Mouse (Mus musculus) monocyte, adult 2 months (primary cell): ENCODE data around the gene Hoxa3.

Source experiments
- DNase-seq, 2 experiments: peaks; one replicate each; pipeline ENCODE4 v3.0.0; 2022; ENCODE audit warnings: low spot score in 2 of 2, low read depth in 1 of 2

The Hoxa3 gene

DNA sequence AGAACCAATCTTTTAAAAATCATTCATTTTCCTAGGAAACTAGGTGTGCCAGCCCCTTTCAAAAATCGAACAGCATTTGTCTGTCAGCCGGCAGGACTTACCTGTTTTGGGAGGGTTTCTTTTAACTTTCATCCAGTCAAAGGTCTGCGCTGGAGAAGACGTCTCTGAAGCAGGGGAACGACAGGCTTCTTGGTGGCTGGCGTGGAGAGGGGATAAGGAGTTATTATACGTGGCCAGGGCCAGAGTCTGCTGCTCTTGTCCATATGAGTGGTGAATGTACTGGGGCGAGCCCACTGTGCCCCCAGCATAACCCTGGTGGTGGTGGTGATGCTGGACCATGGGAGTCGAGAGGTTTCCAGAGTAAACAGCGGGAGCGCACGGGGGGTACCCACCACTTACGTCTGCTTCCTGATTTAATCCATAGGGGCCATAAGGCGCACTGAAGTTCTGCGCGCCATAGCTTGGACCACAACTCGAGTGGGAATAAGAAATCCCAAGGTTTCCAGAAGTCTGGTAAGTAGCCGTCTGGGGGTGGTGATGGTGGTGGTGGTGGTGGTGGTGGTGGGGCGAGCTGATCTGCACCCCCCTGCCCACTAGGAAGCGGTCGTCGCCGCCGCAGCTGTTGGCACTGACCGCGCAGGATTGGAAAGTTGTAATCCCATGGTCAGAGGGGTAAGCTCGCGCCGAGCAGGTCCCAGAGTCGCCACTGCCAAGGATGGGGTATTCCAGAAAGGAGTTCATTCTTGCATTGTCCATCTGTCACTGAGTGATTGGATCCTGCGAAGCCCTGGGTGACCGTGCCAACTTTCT is 55.5 kb downstream of the Hoxa3 start:
- no peak for DNase-seq

DNA sequence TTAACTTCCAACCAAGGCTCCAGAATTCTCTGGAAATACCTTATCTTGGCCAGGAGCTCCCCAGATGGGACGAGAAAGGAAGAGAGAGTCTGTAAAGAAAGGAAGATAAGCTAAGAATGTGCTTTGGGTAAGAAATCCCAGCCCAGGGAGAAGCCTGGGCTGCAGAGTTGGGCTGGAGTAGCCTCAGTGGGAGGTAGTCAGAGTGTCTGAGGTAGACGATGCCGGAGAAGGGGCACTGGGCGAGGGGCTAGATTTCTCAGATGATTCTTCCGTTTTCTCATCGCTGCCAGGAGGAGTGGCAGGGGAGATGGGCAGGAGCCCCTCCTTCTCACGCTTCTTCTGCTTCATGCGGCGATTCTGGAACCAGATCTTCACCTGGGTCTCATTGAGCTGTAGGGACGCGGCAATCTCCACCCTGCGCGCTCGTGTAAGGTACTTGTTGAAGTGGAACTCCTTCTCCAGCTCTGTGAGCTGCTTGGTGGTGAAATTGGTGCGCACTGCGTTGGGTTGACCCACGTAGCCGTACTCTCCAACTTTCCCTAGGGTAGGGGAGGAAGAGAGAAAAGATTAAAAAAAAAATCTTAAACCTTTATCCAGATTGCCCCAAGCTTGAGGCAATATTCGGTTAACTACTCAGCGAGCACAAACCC is 56.5 kb downstream of the Hoxa3 start:
- DNase-seq, result no peak

DNA sequence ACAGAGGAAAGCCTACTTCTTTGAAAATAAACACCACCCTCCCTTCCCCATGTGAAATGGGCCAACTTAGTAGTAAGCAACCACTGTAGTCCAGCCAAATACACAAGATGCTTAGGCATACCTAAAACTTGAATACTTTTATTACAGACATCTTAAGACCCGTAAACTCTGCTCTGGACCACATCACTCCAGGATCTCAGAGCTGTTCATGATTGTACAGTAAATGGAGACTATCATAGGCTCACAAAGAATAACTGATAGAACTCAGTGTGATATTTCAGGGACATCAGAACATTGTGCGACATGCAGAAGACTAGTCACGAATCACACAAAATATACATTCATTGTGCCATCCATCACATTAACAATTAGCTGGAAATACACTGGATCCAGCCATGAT is 57.7 kb downstream of the Hoxa3 start:
- DNase-seq, result no peak

DNA sequence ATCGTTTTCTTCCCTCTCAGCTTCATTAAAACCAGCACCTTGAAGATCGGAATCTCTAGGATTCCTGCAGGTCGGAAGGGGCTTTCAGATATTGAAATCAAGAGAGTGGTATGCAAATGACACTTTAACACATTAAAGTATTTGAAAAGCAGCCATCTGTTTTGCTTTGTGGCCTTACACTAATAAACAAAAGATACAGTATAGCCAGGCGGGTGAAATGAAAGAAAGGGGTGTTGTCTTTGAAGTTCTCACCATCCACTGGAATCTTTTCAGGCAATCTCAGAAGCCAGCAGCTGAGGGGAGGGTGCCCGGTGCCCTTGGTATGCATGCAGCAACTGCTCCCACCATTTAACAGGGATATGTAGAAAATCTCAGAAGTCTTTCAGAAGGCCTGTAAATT is 59.1 kb downstream of the Hoxa3 start:
- no peak for DNase-seq

DNA sequence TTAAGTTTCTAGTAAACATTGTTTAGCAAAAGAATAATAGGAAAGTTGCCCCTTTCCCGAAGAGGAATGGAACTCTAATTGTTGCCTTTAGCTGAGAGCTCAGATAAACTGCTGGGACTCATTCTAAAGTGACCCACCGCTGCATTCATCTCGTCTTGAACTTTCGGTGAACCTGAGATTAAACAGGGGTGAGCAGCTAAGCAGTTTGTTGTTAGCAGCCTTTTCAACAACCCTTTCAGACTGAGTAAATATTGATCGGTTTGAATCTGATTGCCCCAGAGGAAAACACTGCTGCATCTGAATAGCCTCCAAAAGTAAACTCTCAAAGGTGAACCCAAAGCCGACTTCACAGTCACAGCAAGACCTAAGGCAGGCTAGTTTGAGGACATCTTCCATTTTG is 59.9 kb downstream of the Hoxa3 start:
- no peak for DNase-seq

DNA sequence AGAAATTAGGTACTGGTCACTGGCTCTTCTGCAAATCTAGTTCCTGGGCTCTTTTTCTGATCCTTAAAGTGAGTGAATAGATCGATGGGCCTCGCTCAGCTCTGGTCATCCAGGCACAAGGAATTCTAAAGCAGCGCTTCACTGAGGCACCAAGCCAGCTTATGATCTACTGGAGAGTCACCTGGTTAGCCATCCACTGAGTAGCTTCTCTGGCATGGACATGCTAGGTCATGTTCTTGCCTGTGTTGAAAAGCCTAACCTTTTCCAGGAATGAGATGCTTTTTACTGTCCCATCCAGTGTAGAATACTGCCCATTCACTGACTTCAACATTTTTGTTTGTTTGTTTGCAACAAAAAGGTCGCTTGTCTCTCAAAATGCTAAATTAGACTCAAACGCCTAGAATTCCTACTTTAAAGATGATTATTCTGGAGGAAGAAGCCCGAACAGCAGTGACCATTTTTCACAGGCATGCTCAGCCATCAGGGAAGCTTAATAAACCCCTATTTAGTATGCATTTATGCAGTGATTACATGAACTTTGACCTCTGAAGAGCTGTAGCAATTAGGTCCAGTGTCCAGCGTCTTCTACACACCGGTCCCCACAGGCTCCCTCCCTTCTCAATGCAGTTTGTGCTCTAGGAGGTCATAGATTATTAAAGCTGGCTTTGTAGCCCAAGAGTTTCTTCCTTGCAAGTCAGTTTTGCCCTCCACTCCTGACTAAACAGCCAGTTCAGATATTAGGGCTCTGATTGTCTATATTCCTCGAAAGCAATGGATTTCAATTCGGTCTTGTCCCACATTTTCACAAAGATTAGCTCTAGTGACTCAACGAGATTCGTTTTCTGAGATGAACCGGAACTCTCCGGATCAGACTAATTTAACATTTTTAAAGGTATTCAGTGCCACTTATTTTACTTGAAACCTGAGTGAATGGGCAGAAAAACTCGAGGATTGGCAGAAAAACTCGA is 60.6 kb downstream of the Hoxa3 start:
- DNase-seq, result no peak

DNA sequence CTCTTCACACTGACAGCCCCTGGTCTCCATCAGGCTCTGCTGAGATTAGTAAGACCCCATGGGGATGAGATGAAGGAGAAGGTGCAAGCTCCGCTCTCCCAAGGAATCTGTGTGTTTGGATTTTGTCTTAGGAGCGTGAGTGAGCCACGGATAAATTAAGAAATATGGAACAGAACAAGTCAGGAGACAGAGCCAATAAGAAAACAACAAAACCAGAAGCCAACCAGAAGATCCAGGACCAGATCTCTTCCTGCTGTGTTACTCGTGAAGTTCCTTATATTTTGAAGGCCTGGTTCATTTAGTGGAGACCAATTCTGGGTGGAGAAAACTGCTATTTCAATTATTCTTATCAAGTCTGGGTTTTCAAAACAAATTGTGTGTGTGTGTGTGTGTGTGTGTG is 61.6 kb downstream of the Hoxa3 start:
- DNase-seq, result no peak

DNA sequence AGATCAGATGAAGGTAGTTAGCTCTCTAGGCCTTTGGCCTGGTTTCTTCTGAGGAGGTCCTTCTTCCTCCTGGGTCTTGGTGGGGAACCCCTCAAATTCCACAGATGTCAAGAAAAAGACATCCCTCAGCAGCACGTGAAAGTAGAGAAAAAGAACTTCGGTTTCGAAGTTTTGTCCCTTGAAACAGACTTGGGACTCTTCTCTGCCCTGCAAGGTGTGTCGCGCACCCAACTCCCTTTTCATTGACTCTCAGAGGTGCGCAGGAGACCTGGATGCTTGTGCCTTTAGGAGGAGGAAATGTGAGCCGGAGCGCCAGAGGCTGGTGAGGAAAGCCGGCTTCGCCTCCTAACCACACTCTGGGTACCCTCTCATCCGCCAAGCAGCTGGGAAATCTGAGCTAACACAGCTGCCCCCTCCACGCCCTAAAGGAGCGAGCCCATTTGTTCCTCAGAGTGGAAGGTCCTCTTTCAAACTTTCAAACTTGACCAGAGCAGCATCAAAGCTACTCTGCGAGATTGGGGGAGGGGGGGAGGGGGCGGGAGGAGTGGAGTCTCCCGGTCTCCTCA is 62.7 kb downstream of the Hoxa3 start:
- DNase-seq, result no peak

DNA sequence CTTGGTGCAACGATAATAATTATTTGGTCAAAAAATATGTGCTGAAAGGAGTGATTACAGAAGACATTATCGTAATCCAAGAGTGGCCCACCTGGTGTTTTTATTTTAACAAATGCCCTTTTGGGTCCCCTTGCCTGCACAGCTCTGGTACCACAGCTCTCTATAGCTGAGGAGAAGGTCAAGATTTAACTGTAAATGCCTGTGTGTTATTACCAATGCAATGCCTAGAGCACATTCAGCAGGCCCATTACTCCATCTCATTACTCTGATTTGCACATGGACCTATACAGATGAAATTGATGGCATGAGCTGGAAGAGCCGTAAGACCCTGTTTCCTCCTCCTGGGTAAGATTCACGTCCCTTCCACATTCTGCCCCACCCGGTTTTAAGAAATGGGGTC is 74.0 kb downstream of the Hoxa3 start:
- no peak for DNase-seq

DNA sequence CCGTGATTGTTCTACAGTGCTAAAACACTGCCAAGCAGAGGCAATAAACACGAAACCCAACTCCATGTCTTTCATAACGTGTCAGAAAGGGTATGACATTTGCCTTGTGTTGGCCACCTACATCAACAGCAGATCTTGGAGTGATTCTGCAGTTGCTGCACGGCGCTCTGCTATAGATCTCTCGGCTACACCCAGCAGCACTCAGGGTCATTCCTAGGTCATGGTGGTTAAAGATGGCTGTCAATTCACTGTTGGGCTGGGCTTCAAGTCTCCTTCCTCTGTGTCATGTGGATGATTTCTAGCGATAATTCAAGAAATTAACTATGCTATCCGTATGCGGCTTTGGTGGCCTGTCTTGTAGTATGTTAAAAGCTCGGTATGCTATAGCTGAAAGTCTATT is 74.6 kb downstream of the Hoxa3 start:
- no peak for DNase-seq

DNA sequence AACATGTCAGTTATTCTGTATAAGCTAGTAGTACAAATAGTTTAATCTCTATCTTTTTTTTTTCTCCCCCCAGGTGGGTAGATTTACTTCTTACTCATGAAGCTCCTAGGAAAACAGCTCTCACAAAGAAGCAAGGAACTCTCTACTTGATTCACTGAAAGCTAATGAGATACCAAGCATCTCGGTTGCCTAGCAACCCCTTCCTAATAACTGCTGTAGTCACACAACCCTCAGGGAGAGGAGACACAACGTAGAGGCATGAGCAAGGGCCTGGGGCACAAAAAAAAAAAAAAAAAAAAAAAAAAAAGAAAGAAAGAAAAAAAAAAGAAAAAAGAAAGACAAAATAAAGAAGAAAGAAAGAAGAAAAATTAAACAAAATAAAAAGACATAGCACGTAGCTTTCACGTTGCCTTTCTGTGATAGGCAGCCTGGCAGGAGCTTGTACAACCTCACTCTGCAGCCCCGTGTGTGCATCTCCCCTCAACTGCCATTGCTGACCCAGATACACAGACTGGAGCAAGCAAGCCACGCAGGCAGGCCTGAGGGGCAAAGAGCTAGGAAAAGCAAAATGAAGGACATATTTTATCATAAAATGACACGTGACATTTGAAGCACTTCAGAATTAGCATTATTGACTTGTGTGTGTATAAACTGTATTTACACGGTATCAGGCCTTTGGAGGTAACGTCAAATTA is 75.1 kb downstream of the Hoxa3 start:
- no peak for DNase-seq

DNA sequence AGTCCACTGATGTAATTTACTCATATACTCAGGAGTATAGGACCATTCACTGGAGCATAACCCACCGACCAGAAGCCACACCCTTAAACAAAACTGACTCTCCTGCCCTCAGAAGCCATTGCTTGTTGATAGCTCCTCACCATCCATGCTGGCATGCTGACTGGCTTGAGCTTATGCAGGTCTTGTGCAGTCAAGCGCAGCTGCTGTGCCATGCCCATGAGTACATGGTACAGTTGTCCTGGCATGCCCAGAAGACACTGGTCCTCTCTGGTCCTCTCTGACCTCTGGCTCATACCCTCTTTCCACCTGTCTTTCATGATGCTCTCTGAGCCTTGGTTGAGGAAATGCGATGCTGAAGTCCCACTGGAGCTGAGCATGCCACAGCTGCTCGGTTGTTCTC is 89.5 kb downstream of the Hoxa3 start:
- DNase-seq, result no peak

DNA sequence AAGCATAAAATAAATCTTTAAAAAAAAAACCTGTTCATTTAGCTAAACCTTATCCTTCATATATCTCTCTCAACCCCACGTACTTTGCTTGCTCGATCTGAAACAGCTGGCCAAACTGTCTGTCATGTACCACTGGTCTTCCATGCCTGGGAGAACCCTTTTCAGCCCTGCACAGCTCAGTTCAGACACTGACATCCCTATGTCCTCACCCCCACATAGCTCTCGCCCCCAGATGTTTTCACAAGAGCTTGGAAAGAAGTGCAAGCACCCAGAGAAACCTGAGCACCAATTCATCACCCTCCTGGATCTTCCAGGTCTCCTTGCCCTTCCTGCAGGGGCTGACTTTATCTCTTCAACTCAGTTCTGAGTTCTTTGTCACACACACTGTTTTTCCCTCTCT is 92.0 kb downstream of the Hoxa3 start:
- no peak for DNase-seq
